Mouse (Mus musculus): ENCODE measurements around the gene Csnk2a1. TPM values are rescaled to one million over a fixed set of nuclear protein-coding genes. Genes with fewer than 3 reads are reported as not detected.

Gene Csnk2a1
- 97.9 TPM for polyA plus RNA-seq (2021)

- POLR2A ChIA-PET: interaction anchor here (0.5 to 0.7 kb wide), 5 partner anchors 10 to 353 kb away, joined by 3 read pairs; no protein-coding TSS in a partner anchor
- TF ChIP-seq CTCF (IDR thresholded peaks at IDR 0.05): no peak
- in situ Hi-C loops (cut with MboI; ENCODE audit: low pct_unique_long_range_greater_than_20kb): no loop called here
- DNase-seq (ENCODE audit: low read depth, low spot score): peak; percentile 70
- H3K27me3 ChIP-seq: no peaks in the 10 kb centered on the region
- CTCF ChIA-PET: no interaction called here
- ATAC-seq: peak; percentile 95
These were observed at the start of gene Csnk2a1 for GRCm38 (mm10) chr2:152226248-152227050. Gene Csnk2a1 (plus strand): TSS chr2:152226839.

GRCm38 (mm10) chr2:152177162-152177805, 49.4 kb upstream of the Csnk2a1 start:
- ChIA-PET POLR2A (no interaction called here), CTCF (no interaction called here)
- DNase-seq (ENCODE audit: low read depth, low spot score): no peak
- TF ChIP-seq CTCF (IDR thresholded peaks at IDR 0.05): no peak
- no peak for ATAC-seq
- peaks cover 3% of the 10 kb centered on the region for H3K27me3 ChIP-seq
- in situ Hi-C loops (cut with MboI; ENCODE audit: low pct_unique_long_range_greater_than_20kb): no loop called here

GRCm38 (mm10) chr2:152177806-152178170, 48.9 kb upstream of the Csnk2a1 start:
- ATAC-seq: no peak
- no peak for DNase-seq (ENCODE audit: low read depth, low spot score)
- no peak for TF ChIP-seq CTCF (IDR thresholded peaks at IDR 0.05)
- in situ Hi-C loops (cut with MboI; ENCODE audit: low pct_unique_long_range_greater_than_20kb): no loop called here
- CTCF ChIA-PET: no interaction called here
- POLR2A ChIA-PET: no interaction called here
- peaks cover 3% of the 10 kb centered on the region for H3K27me3 ChIP-seq

- ChIA-PET CTCF (no interaction called here), POLR2A (no interaction called here)
- no peak for TF ChIP-seq CTCF (IDR thresholded peaks at IDR 0.05)
- no peak for DNase-seq (ENCODE audit: low read depth, low spot score)
- H3K27me3 ChIP-seq: peaks cover 3% of the 10 kb centered on the region
- in situ Hi-C loops (cut with MboI; ENCODE audit: low pct_unique_long_range_greater_than_20kb): no loop called here
- no peak for ATAC-seq
These were observed 48.3 kb upstream of the Csnk2a1 start for GRCm38 (mm10) chr2:152178345-152178744.

GRCm38 (mm10) chr2:152179301-152179700, 47.3 kb upstream of the Csnk2a1 start:
- POLR2A ChIA-PET: no interaction called here
- H3K27me3 ChIP-seq: peaks cover 3% of the 10 kb centered on the region
- ATAC-seq (no peak), DNase-seq (ENCODE audit: low read depth, low spot score) (no peak)
- TF ChIP-seq CTCF (IDR thresholded peaks at IDR 0.05): no peak
- CTCF ChIA-PET: interaction anchor here (0.7 kb wide), 1 partner anchor 350 kb away, joined by 3 read pairs; no protein-coding TSS in a partner anchor
- in situ Hi-C loops (cut with MboI; ENCODE audit: low pct_unique_long_range_greater_than_20kb): no loop called here

GRCm38 (mm10) chr2:152180323-152180722, 46.3 kb upstream of the Csnk2a1 start:
- CTCF ChIA-PET: interaction anchor here (1.2 kb wide), 1 partner anchor 91 kb away, joined by 4 read pairs; no protein-coding TSS in a partner anchor
- DNase-seq (ENCODE audit: low read depth, low spot score): peak; percentile 10
- peaks cover under 1% of the 10 kb centered on the region for H3K27me3 ChIP-seq
- TF ChIP-seq CTCF (IDR thresholded peaks at IDR 0.05): no peak
- peak; percentile 62 for ATAC-seq
- POLR2A ChIA-PET: no interaction called here
- in situ Hi-C loops (cut with MboI; ENCODE audit: low pct_unique_long_range_greater_than_20kb): no loop called here

GRCm38 (mm10) chr2:152187132-152187531, 39.5 kb upstream of the Csnk2a1 start:
- in situ Hi-C loops (cut with MboI; ENCODE audit: low pct_unique_long_range_greater_than_20kb): no loop called here
- DNase-seq (ENCODE audit: low read depth, low spot score): no peak
- TF ChIP-seq CTCF (IDR thresholded peaks at IDR 0.05): no peak
- CTCF ChIA-PET: no interaction called here
- H3K27me3 ChIP-seq: peaks cover 4% of the 10 kb centered on the region
- POLR2A ChIA-PET: no interaction called here
- ATAC-seq: no peak

GRCm38 (mm10) chr2:152189213-152189612, 37.4 kb upstream of the Csnk2a1 start:
- ChIA-PET POLR2A (no interaction called here), CTCF (no interaction called here)
- in situ Hi-C loops (cut with MboI; ENCODE audit: low pct_unique_long_range_greater_than_20kb): no loop called here
- ATAC-seq (no peak), DNase-seq (ENCODE audit: low read depth, low spot score) (no peak)
- TF ChIP-seq CTCF (IDR thresholded peaks at IDR 0.05): no peak
- H3K27me3 ChIP-seq: peaks cover 4% of the 10 kb centered on the region

GRCm38 (mm10) chr2:152189640-152190039, 37.0 kb upstream of the Csnk2a1 start:
- POLR2A ChIA-PET: no interaction called here
- in situ Hi-C loops (cut with MboI; ENCODE audit: low pct_unique_long_range_greater_than_20kb): loop anchor here (10.0 kb wide), 2 partner anchors 105 to 315 kb away; partner anchors contain the start of gene Scrt2
- DNase-seq (ENCODE audit: low read depth, low spot score) (no peak), ATAC-seq (no peak)
- H3K27me3 ChIP-seq: peaks cover 4% of the 10 kb centered on the region
- CTCF ChIA-PET: no interaction called here
- TF ChIP-seq CTCF (IDR thresholded peaks at IDR 0.05): no peak

GRCm38 (mm10) chr2:152190161-152190560, 36.5 kb upstream of the Csnk2a1 start:
- in situ Hi-C loops (cut with MboI; ENCODE audit: low pct_unique_long_range_greater_than_20kb): loop anchor here (10.0 kb wide), 2 partner anchors 105 to 315 kb away; partner anchors contain the start of gene Scrt2
- TF ChIP-seq CTCF (IDR thresholded peaks at IDR 0.05): no peak
- POLR2A ChIA-PET: no interaction called here

More at GRCm38 (mm10) chr2:152190161-152190560, 36.5 kb upstream of the Csnk2a1 start:
- CTCF ChIA-PET: no interaction called here
- ATAC-seq (no peak), DNase-seq (ENCODE audit: low read depth, low spot score) (no peak)
- H3K27me3 ChIP-seq: peaks cover 4% of the 10 kb centered on the region
